Mouse (Mus musculus): ENCODE measurements around the gene Zfp948. TPM values are rescaled to one million over a fixed set of nuclear protein-coding genes. Genes with fewer than 3 reads are reported as not detected.
A peak's percentile ranks its signal among the peaks of the same experiment; 100 is the strongest.
"Not testable (repeated sequence)": the region's sequence is repeated elsewhere in the genome, so short reads cannot be mapped to it uniquely, and the experiment has no call there.

Zfp948 gene
- polyA plus RNA-seq, 1 experiment = 13.2 TPM

DNA sequence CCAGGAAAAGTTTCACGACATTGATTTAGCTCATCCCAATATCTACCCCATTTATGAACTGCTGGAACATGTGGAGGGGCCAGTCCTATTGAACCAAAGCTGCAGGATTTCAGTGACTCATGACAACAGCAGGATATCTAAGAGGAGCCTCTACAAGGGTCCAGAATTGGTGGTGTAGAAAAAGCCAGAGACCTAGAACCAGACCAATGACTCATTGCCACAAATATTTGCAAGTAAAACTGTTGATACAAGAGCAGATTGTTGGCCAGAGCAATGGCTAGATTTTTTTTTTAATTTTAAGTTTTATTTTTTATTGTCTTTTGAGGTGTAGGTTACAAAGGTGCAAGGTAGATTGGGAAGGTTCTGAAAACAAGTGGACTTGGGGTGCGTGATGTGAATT lies 18.7 kb downstream of the Zfp948 start:
- TF ChIP-seq CTCF (IDR thresholded peaks at IDR 0.05; ENCODE audit: low read depth, low read length) = no peak
- no peak for TF ChIP-seq POLR2A (IDR thresholded peaks at IDR 0.05; ENCODE audit: insufficient read depth, low read length)
- no peak for TF ChIP-seq EP300 (IDR thresholded peaks at IDR 0.05; ENCODE audit: insufficient read depth, low read depth, low read length)
- no peak overlapping the region for H3K9ac ChIP-seq (ENCODE audit: low read depth, poor library complexity, severe bottlenecking)

DNA sequence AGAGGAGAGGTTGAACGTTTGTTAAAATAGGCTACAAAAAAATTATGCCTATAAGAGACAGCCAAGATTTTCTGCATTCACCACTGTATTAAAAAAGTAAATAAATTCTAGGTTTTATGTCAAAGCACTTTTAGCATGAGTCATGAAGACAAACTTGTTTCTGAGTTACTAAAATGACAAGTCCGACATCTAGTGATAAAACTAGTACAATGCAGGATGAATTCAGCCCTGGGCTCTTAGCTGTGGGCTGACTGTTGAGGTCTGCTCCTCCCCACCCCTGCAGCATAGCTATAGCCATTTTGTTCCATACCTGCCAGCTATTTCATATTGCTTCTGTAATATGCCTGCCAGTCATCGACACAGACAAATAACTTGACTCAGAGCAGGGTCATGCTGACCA lies 49.5 kb downstream of the Zfp948 start:
- TF ChIP-seq EP300 (IDR thresholded peaks at IDR 0.05; ENCODE audit: insufficient read depth, low read depth, low read length) (no peak), POLR2A (IDR thresholded peaks at IDR 0.05; ENCODE audit: insufficient read depth, low read length) (no peak), CTCF (IDR thresholded peaks at IDR 0.05; ENCODE audit: low read depth, low read length) (no peak)
- Histone ChIP-seq H3K4me3 (ENCODE audit: low read depth, low read length) (no peak overlapping the region), H3K4me1 (ENCODE audit: control insufficient read depth, insufficient read depth, low read length) (no peaks in the 10 kb centered on the region), H3K9ac (ENCODE audit: low read depth, poor library complexity, severe bottlenecking) (no peak overlapping the region), H3K27me3 (ENCODE audit: control insufficient read depth, insufficient read depth, low read length, poor library complexity, severe bottlenecking) (no peaks in the 10 kb centered on the region; the same call in 1 of the 2 replicates), H3K9me3 (replicated peaks; ENCODE audit: control insufficient read depth, insufficient read depth, low read length, poor library complexity, severe bottlenecking) (no peaks in the 10 kb centered on the region; the same call in 1 of the 2 replicates), H3K36me3 (ENCODE audit: control insufficient read depth, insufficient read depth, low read length, poor library complexity, severe bottlenecking) (no peaks in the 10 kb centered on the region), H3K27ac (ENCODE audit: insufficient read depth, low read length) (no peak overlapping the region)

More for the DNA sequence above, 18.7 kb downstream of the Zfp948 start:
- H3K27me3 ChIP-seq (ENCODE audit: control insufficient read depth, insufficient read depth, low read length, poor library complexity, severe bottlenecking) = no peaks in the 10 kb centered on the region
- H3K36me3 ChIP-seq (ENCODE audit: control insufficient read depth, insufficient read depth, low read length, poor library complexity, severe bottlenecking) = peaks cover 21% of the 10 kb centered on the region
- H3K9me3 ChIP-seq (replicated peaks; ENCODE audit: control insufficient read depth, insufficient read depth, low read length, poor library complexity, severe bottlenecking) = no peaks in the 10 kb centered on the region
- H3K4me3 ChIP-seq (ENCODE audit: low read depth, low read length) = no peak overlapping the region
- H3K4me1 ChIP-seq (ENCODE audit: control insufficient read depth, insufficient read depth, low read length) = no peaks in the 10 kb centered on the region
- no peak overlapping the region for H3K27ac ChIP-seq (ENCODE audit: insufficient read depth, low read length)

DNA sequence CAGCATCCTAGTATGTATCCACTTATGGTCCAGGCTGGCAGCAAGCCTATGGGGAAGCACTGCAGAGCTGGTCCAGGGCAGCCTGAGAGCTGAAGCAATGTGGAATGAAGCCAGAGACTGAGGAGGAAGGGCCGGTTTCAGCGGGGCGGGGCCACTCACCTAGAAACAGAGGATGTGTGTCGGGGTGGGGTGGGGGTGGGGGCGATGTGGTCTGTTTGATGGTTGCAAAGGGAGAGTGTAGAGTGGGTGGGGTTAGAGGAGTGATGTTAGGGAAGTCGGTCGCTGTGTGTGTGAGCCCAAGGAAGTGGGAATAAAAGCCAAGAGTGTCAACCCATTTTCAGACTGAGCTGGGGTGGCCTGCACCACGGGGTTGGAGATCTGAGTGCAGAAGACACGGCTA lies 50.5 kb downstream of the Zfp948 start:
- TF ChIP-seq POLR2A (IDR thresholded peaks at IDR 0.05; ENCODE audit: insufficient read depth, low read length) = no peak
- TF ChIP-seq CTCF (IDR thresholded peaks at IDR 0.05; ENCODE audit: low read depth, low read length) = no peak
- TF ChIP-seq EP300 (IDR thresholded peaks at IDR 0.05; ENCODE audit: insufficient read depth, low read depth, low read length) = no peak
- Histone ChIP-seq H3K9me3 (replicated peaks; ENCODE audit: control insufficient read depth, insufficient read depth, low read length, poor library complexity, severe bottlenecking) (no peaks in the 10 kb centered on the region; the same call in 1 of the 2 replicates), H3K4me3 (ENCODE audit: low read depth, low read length) (peak overlapping the region; percentile 16; the same call in 1 of the 2 replicates), H3K36me3 (ENCODE audit: control insufficient read depth, insufficient read depth, low read length, poor library complexity, severe bottlenecking) (no peaks in the 10 kb centered on the region), H3K4me1 (ENCODE audit: control insufficient read depth, insufficient read depth, low read length) (no peaks in the 10 kb centered on the region), H3K9ac (ENCODE audit: low read depth, poor library complexity, severe bottlenecking) (no peak overlapping the region), H3K27ac (ENCODE audit: insufficient read depth, low read length) (no peak overlapping the region), H3K27me3 (ENCODE audit: control insufficient read depth, insufficient read depth, low read length, poor library complexity, severe bottlenecking) (no peaks in the 10 kb centered on the region; the same call in 1 of the 2 replicates)

DNA sequence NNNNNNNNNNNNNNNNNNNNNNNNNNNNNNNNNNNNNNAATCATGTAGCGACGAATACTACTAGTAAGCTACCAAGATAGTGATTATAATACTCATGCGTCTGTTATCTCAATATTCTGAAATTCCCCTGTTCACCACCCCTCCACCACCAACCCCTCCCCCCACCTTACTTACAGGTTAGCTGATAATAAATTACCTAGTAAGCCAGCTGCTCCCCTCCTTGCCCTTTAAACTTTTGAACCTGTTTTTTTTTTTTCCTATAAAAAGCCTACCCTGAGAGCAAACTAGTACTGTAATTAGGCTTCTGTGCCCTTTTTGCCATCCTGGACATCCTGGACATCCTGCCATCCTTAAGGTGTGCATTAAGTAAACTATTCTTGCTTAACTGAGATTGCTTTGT lies 56.8 kb downstream of the Zfp948 start:
- Histone ChIP-seq H3K27ac (ENCODE audit: insufficient read depth, low read length) (no peak overlapping the region), H3K4me3 (ENCODE audit: low read depth, low read length) (no peak overlapping the region), H3K9me3 (replicated peaks; ENCODE audit: control insufficient read depth, insufficient read depth, low read length, poor library complexity, severe bottlenecking) (no peaks in the 10 kb centered on the region), H3K4me1 (ENCODE audit: control insufficient read depth, insufficient read depth, low read length) (no peaks in the 10 kb centered on the region), H3K9ac (ENCODE audit: low read depth, poor library complexity, severe bottlenecking) (no peak overlapping the region), H3K36me3 (ENCODE audit: control insufficient read depth, insufficient read depth, low read length, poor library complexity, severe bottlenecking) (no peaks in the 10 kb centered on the region), H3K27me3 (ENCODE audit: control insufficient read depth, insufficient read depth, low read length, poor library complexity, severe bottlenecking) (no peaks in the 10 kb centered on the region; the same call in 1 of the 2 replicates)
- no peak for TF ChIP-seq POLR2A (IDR thresholded peaks at IDR 0.05; ENCODE audit: insufficient read depth, low read length)
- no peak for TF ChIP-seq CTCF (IDR thresholded peaks at IDR 0.05; ENCODE audit: low read depth, low read length)
- TF ChIP-seq EP300 (IDR thresholded peaks at IDR 0.05; ENCODE audit: insufficient read depth, low read depth, low read length) = no peak

DNA sequence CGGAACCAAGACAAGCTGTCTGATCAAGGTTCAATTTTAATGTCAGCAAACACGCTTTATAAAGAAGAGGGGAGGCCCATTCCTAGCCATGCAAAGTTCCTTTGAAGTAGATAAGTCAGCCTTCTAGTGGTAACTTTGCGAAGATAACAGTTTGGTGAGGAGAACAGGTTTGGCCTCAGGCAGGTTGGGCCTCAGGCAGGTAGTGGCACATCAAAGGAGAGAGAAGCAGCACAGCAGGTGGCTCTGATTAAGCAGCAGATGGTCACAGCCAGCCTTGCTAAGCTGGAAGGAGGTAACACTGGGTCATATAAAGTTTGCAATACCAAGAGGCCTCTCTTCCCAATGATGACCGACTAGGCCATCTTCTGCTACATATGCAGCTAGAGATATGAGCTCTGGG lies 69.0 kb downstream of the Zfp948 start:
- H3K9ac ChIP-seq (ENCODE audit: low read depth, poor library complexity, severe bottlenecking); H3K9me3 ChIP-seq (replicated peaks; ENCODE audit: control insufficient read depth, insufficient read depth, low read length, poor library complexity, severe bottlenecking); H3K4me1 ChIP-seq (ENCODE audit: control insufficient read depth, insufficient read depth, low read length); H3K4me3 ChIP-seq (ENCODE audit: low read depth, low read length); H3K27ac ChIP-seq (ENCODE audit: insufficient read depth, low read length); H3K36me3 ChIP-seq (ENCODE audit: control insufficient read depth, insufficient read depth, low read length, poor library complexity, severe bottlenecking); H3K27me3 ChIP-seq (ENCODE audit: control insufficient read depth, insufficient read depth, low read length, poor library complexity, severe bottlenecking): not testable (repeated sequence)

Other genes starting within 250 kb of the Zfp948 start
- 7.7 and 8.4 TPM in 2 replicates for gene Zfp677, start 183.3 kb upstream of the Zfp948 start, polyA plus RNA-seq (2011; ENCODE audit: insufficient read depth, insufficient read length, low read depth, missing spikeins)
- 4.2 and 4.7 TPM in 2 replicates for gene Zfp54, start 143.8 kb upstream of the Zfp948 start, polyA plus RNA-seq (2011; ENCODE audit: insufficient read depth, insufficient read length, low read depth, missing spikeins)
- 14.5 and 18.2 TPM in 2 replicates for gene Zfp51, start 116.6 kb upstream of the Zfp948 start, polyA plus RNA-seq (2011; ENCODE audit: insufficient read depth, insufficient read length, low read depth, missing spikeins)
- 9.5 and 9.7 TPM in 2 replicates for gene Zfp53, start 78.0 kb upstream of the Zfp948 start, polyA plus RNA-seq (2011; ENCODE audit: insufficient read depth, insufficient read length, low read depth, missing spikeins)
- gene Zfp52, start 31.5 kb upstream of the Zfp948 start, polyA plus RNA-seq (2011; ENCODE audit: insufficient read depth, insufficient read length, low read depth, missing spikeins) = 6.6 and 10.5 TPM in 2 replicates
- gene Zfp983, start 83.6 kb downstream of the Zfp948 start, polyA plus RNA-seq (2011; ENCODE audit: insufficient read depth, insufficient read length, low read depth, missing spikeins) = 1.9 and 2.1 TPM in 2 replicates
- 6.1 and 15.7 TPM in 2 replicates for gene Gm10226, start 124.9 kb downstream of the Zfp948 start, polyA plus RNA-seq (2011; ENCODE audit: insufficient read depth, insufficient read length, low read depth, missing spikeins)
- 13.5 and 14.4 TPM in 2 replicates for gene Zfp760, start 140.7 kb downstream of the Zfp948 start, polyA plus RNA-seq (2011; ENCODE audit: insufficient read depth, insufficient read length, low read depth, missing spikeins)
- 12.1 and 24.0 TPM in 2 replicates for gene Zfp229, start 163.8 kb downstream of the Zfp948 start, polyA plus RNA-seq (2011; ENCODE audit: insufficient read depth, insufficient read length, low read depth, missing spikeins)